Mouse (Mus musculus) midbrain, embryonic 14.5 days (tissue): ENCODE data around the gene Vsig10. TPM values are rescaled to one million over a fixed set of nuclear protein-coding genes. Genes with fewer than 3 reads are reported as not detected.
"Not testable (repeated sequence)": the region's sequence is repeated elsewhere in the genome, so short reads cannot be mapped to it uniquely, and the experiment has no call there.

Experiments used
- ATAC-seq: fragments of 200-750 bp; cut with Nextera tagmentation; 2 replicates; pipeline ENCODE4 v1.8.0; 2017; ENCODE audit warnings: moderate number of reproducible peaks, moderate library complexity; ENCODE audit not compliant: low FRiP score, low TSS enrichment
- DNase-seq: peaks from one replicate; pipeline ENCODE4 v3.0.0-alpha.2; 2015
- H3K27ac ChIP-seq: fragments of 300-500 bp; sonication (generic); replicated peaks from 2 replicates; pipeline ENCODE4 v1.5.1; 2014; ENCODE audit warnings: mild to moderate bottlenecking, low read depth, low read length, moderate library complexity
- H3K27me3 ChIP-seq: fragments of 300-500 bp; sonication (generic); 2 replicates; pipeline ENCODE4 v1.6.1; 2014; ENCODE audit warnings: low read length, control low read depth, mixed read lengths; ENCODE audit not compliant: control insufficient read depth, insufficient read depth
- H3K36me3 ChIP-seq: fragments of 300-500 bp; sonication (generic); 2 replicates; pipeline ENCODE4 v1.6.1; 2014; ENCODE audit warnings: low read length, control low read depth; ENCODE audit not compliant: control insufficient read depth, insufficient read depth
- H3K4me1 ChIP-seq: fragments of 300-500 bp; sonication (generic); 2 replicates; pipeline ENCODE4 v1.6.1; 2014; ENCODE audit warnings: mild to moderate bottlenecking, antibody characterized with exemption, low read length, control low read depth; ENCODE audit not compliant: control insufficient read depth, insufficient read depth
- H3K4me2 ChIP-seq: fragments of 300-500 bp; sonication (generic); 2 replicates; pipeline ENCODE4 v1.6.1; 2014; ENCODE audit warnings: mild to moderate bottlenecking, low read length, moderate library complexity
- H3K4me3 ChIP-seq: fragments of 300-500 bp; sonication (generic); replicated peaks from 2 replicates; pipeline ENCODE4 v1.5.1; 2014; ENCODE audit warnings: low read depth, low read length
- H3K9ac ChIP-seq: fragments of 300-500 bp; sonication (generic); replicated peaks from 2 replicates; pipeline ENCODE4 v1.6.1; 2014; ENCODE audit warnings: mild to moderate bottlenecking, low read length, moderate library complexity
- H3K9me3 ChIP-seq: fragments of 300-500 bp; sonication (generic); 2 replicates; pipeline ENCODE4 v1.6.1; 2016; ENCODE audit warnings: low read length, control low read depth, mixed read lengths; ENCODE audit not compliant: control insufficient read depth
- WGBS: fragments of 180-500 bp; shearing (Covaris S2); extraction: QIAGEN DNeasy Blood & Tissue Kit; methylation state at CpG from one replicate; pipeline ENCODE4 v1.1.7; 2014; 5-methylcytosine and 5-hydroxymethylcytosine counted together
- polyA plus RNA-seq: library from polyadenylated mRNA; unstranded; fragments of >200 nt; fragmentation: Nextera tagmentation; extraction: Ambion mirVana; gene quantifications from 2 replicates; pipeline ENCODE4 v1.2.1, GENCODE M21; 2014

Vsig10 gene
- polyA plus RNA-seq, 1 experiment from 2014 or later = 1.3 TPM

DNA sequence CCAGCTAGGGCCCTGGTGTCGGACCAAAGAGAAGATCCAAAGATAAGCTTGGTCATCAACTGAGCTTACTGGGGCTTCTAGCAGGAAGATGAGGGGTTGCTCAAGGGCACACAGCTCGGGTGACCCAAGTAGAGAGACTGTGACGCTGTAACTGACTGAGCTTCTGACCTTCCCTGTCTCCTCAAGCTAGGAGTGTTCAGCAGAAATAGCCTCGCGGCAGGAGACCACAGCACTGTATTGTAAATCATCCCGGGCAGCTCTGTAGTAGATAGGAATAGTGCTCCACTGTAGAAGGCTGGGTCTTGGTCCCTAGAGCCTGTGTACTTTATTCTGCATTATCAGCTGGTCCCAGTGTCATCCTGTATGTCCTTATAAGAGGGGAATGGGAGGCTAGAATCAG lies 23.0 kb downstream of the Vsig10 start:
- 85% methylated on average over 6 of the region's 6 CpGs for WGBS
- ATAC-seq = no peak

DNA sequence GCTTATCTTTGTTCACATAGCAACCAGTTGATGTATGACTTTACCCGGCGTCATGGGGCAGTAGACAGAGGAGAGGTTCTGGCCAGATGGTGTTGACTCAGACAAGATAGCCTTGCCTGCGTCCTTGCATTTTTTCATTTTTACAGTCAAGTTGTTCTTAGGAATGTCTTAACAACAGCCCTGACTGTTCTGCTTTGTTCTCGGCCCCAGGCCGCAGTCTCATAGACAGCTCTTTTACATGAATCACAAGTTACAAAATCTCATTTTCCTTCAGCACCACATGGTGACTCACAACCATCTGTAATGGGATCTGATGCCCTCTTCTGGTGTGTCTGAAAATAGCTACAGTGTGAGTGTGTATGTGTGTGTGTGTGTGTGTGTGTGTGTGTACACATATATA lies 25.6 kb downstream of the Vsig10 start:
- H3K9me3 ChIP-seq, H3K27me3 ChIP-seq, DNase-seq, H3K9ac ChIP-seq, H3K4me3 ChIP-seq, H3K36me3 ChIP-seq, H3K4me1 ChIP-seq, H3K4me2 ChIP-seq, H3K27ac ChIP-seq, ATAC-seq: not testable (repeated sequence)
- 93% methylated on average over 5 of the region's 5 CpGs for WGBS

More for the DNA sequence above, 23.0 kb downstream of the Vsig10 start:
- Histone ChIP-seq H3K4me3 (no peak overlapping the region), H3K27me3 (no peaks in the 10 kb centered on the region), H3K9ac (no peak overlapping the region), H3K4me2 (no peak overlapping the region), H3K4me1 (no peaks in the 10 kb centered on the region), H3K9me3 (no peaks in the 10 kb centered on the region), H3K27ac (no peak overlapping the region), H3K36me3 (no peaks in the 10 kb centered on the region)
- no peak for DNase-seq

DNA sequence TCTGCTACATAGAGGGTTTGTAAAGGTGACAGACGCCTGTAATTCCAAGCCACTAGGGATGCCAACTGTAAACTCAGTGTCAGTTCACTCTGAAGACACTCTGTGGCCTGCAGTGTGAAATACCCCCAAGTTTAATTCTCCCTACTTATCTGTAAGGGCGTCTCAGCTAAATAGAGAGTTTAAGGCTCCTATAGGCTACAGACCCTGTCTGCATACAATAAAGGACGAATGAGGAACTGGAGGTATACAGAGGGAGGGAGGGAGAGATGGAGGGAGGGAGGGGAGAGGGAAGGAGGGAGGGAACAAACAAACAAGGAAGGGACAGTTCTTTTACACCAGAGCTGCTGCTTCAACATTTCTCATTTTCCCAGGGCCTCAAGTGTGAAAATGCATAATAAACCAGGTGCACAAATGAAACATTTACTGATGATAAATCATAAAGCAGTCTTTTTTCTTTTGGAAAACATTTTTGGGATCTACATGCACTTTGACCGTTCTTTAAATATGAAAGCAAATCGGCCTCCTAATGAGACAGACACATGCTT lies 26.6 kb downstream of the Vsig10 start:
- no peak for DNase-seq
- H3K9me3 ChIP-seq = no peaks in the 10 kb centered on the region
- no peaks in the 10 kb centered on the region for H3K27me3 ChIP-seq
- WGBS = 82% methylated on average over 5 of the region's 5 CpGs
- no peak overlapping the region for H3K9ac ChIP-seq
- no peak overlapping the region for H3K27ac ChIP-seq
- ATAC-seq = no peak
- H3K4me2 ChIP-seq = no peak overlapping the region
- no peaks in the 10 kb centered on the region for H3K36me3 ChIP-seq
- H3K4me1 ChIP-seq = no peaks in the 10 kb centered on the region
- H3K4me3 ChIP-seq = no peak overlapping the region

DNA sequence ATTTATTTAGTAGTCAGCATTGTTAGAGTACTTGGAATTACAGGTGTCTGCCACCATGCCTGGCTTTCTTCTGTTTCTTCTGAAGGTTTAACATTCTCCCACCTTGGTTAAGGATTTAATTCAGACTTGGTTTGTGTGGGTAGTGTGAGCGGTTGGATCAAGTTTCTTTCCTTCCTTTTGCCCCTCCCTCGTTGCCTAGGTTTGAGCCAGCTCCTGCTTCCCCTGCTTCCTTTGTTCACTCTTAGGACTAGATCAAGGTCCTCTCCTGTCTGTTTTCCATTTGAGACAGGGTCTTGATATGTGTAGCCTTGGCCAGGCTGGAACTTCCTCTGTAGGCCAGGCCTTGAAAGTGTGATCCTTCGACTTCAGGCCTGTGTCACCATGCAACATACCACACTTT lies 27.4 kb downstream of the Vsig10 start:
- no peak overlapping the region for H3K4me3 ChIP-seq
- WGBS = 61% methylated on average over 3 of the region's 3 CpGs
- no peaks in the 10 kb centered on the region for H3K4me1 ChIP-seq
- ATAC-seq = no peak
- DNase-seq = no peak
- H3K27me3 ChIP-seq = no peaks in the 10 kb centered on the region
- no peaks in the 10 kb centered on the region for H3K9me3 ChIP-seq
- H3K4me2 ChIP-seq = no peak overlapping the region
- H3K27ac ChIP-seq = no peak overlapping the region
- H3K9ac ChIP-seq = no peak overlapping the region
- no peaks in the 10 kb centered on the region for H3K36me3 ChIP-seq

DNA sequence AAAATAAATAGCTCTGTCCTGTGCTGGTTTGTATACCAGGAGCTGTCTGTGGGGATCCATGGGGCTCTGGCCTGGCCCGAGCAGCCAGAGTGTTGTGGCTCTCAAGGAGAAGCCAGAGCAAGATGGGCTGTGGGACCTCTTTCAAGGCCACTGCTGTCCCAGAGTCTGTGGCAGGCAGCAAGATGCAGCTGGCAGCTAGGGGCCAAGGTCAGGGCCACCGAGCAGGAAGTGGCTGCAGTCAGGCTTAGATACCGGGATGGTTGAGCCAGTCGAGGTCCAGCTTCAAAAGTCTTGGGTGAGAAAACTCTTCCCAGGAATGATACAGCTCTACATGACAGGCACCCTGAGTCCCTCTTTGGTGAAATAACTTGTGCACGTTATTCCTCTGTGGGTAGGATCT lies 28.1 kb downstream of the Vsig10 start:
- Histone ChIP-seq H3K4me1 (no peaks in the 10 kb centered on the region), H3K9me3 (no peaks in the 10 kb centered on the region), H3K4me3 (no peak overlapping the region), H3K27ac (no peak overlapping the region), H3K36me3 (no peaks in the 10 kb centered on the region), H3K27me3 (no peaks in the 10 kb centered on the region), H3K4me2 (no peak overlapping the region), H3K9ac (no peak overlapping the region)
- DNase-seq = no peak
- WGBS = 88% methylated on average over 5 of the region's 5 CpGs
- no peak for ATAC-seq

DNA sequence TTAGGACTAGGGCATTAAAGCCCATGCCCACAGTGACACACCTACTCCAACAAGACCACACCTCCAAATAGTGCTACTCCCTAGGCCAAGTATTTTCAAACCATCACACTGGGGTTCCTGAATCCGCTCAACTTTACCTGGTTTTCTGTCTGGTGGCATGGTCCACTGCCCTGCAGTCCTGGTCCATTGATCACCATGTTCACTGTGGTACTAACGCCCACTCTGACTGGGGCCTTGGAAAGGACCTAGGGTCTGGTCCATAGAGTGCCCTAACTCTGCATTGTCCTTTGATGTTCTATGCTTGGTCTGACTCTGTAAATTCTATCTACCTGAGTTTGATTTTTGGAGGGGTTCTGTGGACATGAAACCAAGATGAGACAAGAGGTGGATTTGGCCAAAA lies 29.0 kb downstream of the Vsig10 start:
- DNase-seq (no peak), ATAC-seq (no peak)
- no peaks in the 10 kb centered on the region for H3K4me1 ChIP-seq
- no peak overlapping the region for H3K27ac ChIP-seq
- H3K4me2 ChIP-seq = peak overlapping the region; percentile 14; the same call in 1 of the 2 replicates
- H3K4me3 ChIP-seq = no peak overlapping the region
- H3K27me3 ChIP-seq = no peaks in the 10 kb centered on the region
- 87% methylated on average over 2 of the region's 2 CpGs for WGBS
- no peak overlapping the region for H3K9ac ChIP-seq
- H3K9me3 ChIP-seq = no peaks in the 10 kb centered on the region
- no peaks in the 10 kb centered on the region for H3K36me3 ChIP-seq

DNA sequence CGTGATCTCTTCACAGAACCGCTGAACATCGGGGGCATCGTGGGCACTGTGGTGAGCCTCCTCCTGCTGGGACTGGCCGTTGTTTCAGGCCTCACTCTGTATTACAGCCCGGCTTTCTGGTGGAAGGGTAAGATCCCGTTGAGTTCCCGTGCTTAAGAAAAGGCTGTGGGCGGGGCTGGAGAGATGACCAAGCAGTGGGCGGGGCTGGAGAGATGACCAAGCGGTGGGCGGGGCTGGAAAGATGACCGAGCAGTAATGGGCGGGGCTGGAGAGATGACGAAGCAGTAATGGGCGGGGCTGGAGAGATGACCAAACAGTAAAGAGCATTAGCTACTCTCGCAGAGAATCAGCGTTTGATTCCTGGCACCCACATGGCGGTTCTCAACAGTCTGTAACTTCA lies 29.4 kb downstream of the Vsig10 start:
- no peaks in the 10 kb centered on the region for H3K4me1 ChIP-seq
- no peak overlapping the region for H3K4me3 ChIP-seq
- H3K9me3 ChIP-seq = no peaks in the 10 kb centered on the region
- DNase-seq (peak; percentile 77), ATAC-seq (peak; percentile 46; the same call in 1 of the 2 replicates)
- no peak overlapping the region for H3K27ac ChIP-seq
- H3K4me2 ChIP-seq = peak overlapping the region; percentile 14; the same call in 1 of the 2 replicates
- H3K36me3 ChIP-seq = no peaks in the 10 kb centered on the region
- H3K9ac ChIP-seq = no peak overlapping the region
- 28% methylated on average over 19 of the region's 19 CpGs for WGBS
- no peaks in the 10 kb centered on the region for H3K27me3 ChIP-seq

DNA sequence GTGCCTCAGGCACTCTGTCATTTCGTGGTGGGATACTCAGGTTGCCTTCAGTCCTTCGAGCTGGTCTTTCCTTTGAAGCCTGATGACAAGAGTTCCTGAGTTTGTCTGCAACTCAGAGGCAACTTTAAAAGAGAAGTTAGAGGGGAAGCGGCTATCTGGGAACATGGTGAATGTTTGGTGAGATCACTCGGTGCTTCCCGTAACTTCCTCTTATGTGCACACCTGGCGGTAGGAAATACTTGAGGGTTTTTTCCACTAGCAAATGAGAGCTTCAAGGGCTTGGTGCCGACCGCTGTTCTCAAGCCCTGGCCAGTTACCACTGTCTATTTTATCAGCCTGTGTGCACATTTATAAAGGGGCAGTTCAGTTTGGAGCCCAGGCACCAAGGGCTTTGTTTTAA lies 35.2 kb downstream of the Vsig10 start:
- no peak overlapping the region for H3K9ac ChIP-seq
- no peaks in the 10 kb centered on the region for H3K9me3 ChIP-seq
- no peaks in the 10 kb centered on the region for H3K36me3 ChIP-seq
- WGBS = 81% methylated on average over 8 of the region's 8 CpGs
- peaks cover 16% of the 10 kb centered on the region for H3K4me1 ChIP-seq
- ATAC-seq = no peak
- H3K27ac ChIP-seq = no peak overlapping the region
- H3K27me3 ChIP-seq = no peaks in the 10 kb centered on the region
- no peak overlapping the region for H3K4me3 ChIP-seq
- no peak overlapping the region for H3K4me2 ChIP-seq
- no peak for DNase-seq

DNA sequence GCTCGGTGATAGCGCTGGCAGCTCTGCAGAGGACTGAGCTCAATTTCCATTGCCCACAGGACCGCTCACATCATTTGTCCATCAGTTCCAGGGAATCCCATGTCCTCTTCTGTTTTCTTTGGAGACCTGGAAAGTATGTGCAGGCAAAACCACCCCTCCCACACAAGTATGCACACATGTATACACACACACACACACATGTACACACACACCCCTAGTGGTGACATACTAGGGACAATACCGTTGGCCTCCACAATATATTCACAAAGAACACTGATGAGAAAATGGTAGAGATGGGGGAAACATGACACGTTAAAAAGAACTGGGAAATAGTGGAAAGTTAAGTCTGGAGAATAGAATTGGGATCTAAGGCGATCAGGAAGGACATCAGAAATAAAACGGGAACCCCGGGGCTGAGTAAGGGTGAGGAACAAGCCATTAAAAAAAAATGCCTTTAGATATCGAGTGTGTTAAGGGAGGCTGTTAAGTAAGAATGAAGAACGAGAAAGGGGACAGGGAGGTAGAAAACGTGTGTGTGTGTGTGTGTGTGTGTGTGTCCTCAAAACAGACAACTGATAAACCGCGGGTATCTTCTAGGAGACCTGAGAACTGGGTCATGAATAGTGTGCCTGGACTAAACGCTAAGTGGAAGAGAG lies 36.9 kb downstream of the Vsig10 start:
- ATAC-seq (no peak), DNase-seq (peak; percentile 28)
- no peaks in the 10 kb centered on the region for H3K9me3 ChIP-seq
- H3K27me3 ChIP-seq = no peaks in the 10 kb centered on the region
- no peaks in the 10 kb centered on the region for H3K36me3 ChIP-seq
- H3K9ac ChIP-seq = 0 out of 2 replicates have a peak overlapping the region, but pooled peaks have one; percentile 96
- H3K4me1 ChIP-seq = peaks cover 31% of the 10 kb centered on the region
- 56% methylated on average over 14 of the region's 14 CpGs for WGBS
- H3K4me3 ChIP-seq = peak overlapping the region; percentile 98; the same call in 1 of the 2 replicates
- peak overlapping the region; percentile 91 for H3K4me2 ChIP-seq
- H3K27ac ChIP-seq = no peak overlapping the region
